Mouse (Mus musculus) limb, embryonic 14.5 days (tissue): ENCODE measurements at regions not wholly inside any gene's neighbourhood (a gene's known extent, or its start where the extent isn't known, plus 50 kb on each side); places are given as distances from the start of the nearest gene placed in this dataset.

Experiments used
- ATAC-seq: fragments of 200-750 bp; cut with Nextera tagmentation; 2 replicates; pipeline ENCODE4 v1.8.0; 2017; ENCODE audit warnings: low read depth, moderate number of reproducible peaks, moderate TSS enrichment; ENCODE audit not compliant: low FRiP score
- DNase-seq: peaks from one replicate; pipeline ENCODE4 v3.0.0-alpha.2; 2015; ENCODE audit warnings: low spot score
- H3K27ac ChIP-seq: fragments of 300-500 bp; sonication (generic); replicated peaks from 2 replicates; pipeline ENCODE4 v1.5.1; 2014; ENCODE audit warnings: low read depth, mild to moderate bottlenecking, low read length, moderate library complexity, mixed read lengths
- H3K27me3 ChIP-seq: fragments of 300-500 bp; sonication (generic); 2 replicates; pipeline ENCODE4 v1.6.1; 2014; ENCODE audit warnings: low read length, mixed read lengths; ENCODE audit not compliant: control insufficient read depth, insufficient read depth
- H3K36me3 ChIP-seq: fragments of 300-500 bp; sonication (generic); 2 replicates; pipeline ENCODE4 v1.6.1; 2014; ENCODE audit warnings: mild to moderate bottlenecking, low read length, moderate library complexity, mixed read lengths; ENCODE audit not compliant: control insufficient read depth, insufficient read depth
- H3K4me1 ChIP-seq: fragments of 300-500 bp; sonication (generic); 2 replicates; pipeline ENCODE4 v1.6.1; 2014; ENCODE audit warnings: antibody characterized with exemption, low read length, mixed read lengths; ENCODE audit not compliant: control insufficient read depth, insufficient read depth
- H3K4me2 ChIP-seq: fragments of 300-500 bp; sonication (generic); replicated peaks from 2 replicates; pipeline ENCODE4 v1.6.1; 2014; ENCODE audit warnings: low read depth, mild to moderate bottlenecking, low read length, moderate library complexity; ENCODE audit not compliant: severe bottlenecking
- H3K4me3 ChIP-seq: fragments of 300-500 bp; sonication (generic); replicated peaks from 2 replicates; pipeline ENCODE4 v1.5.1; 2014; ENCODE audit warnings: low read length
- H3K9ac ChIP-seq: fragments of 300-500 bp; sonication (generic); 2 replicates; pipeline ENCODE4 v1.6.1; 2014; ENCODE audit warnings: mild to moderate bottlenecking, low read depth, low read length, moderate library complexity; ENCODE audit not compliant: severe bottlenecking
- H3K9me3 ChIP-seq: fragments of 300-500 bp; sonication (generic); 2 replicates; pipeline ENCODE4 v1.6.1; 2016; ENCODE audit warnings: low read length; ENCODE audit not compliant: control insufficient read depth
- POLR2A ChIP-seq: fragments of 200-500 bp; IDR thresholded peaks from 2 replicates; pipeline ENCODE4 v1.8.0; 2012; ENCODE audit warnings: inconsistent platforms, mild to moderate bottlenecking, moderate library complexity, borderline replicate concordance; ENCODE audit not compliant: insufficient read depth, insufficient read length; ENCODE audit errors: extremely low read depth
- WGBS: fragments of 180-500 bp; shearing (Covaris S2); extraction: QIAGEN DNeasy Blood & Tissue Kit; methylation state at CpG from one replicate; pipeline ENCODE4 v1.1.7; 2014; 5-methylcytosine and 5-hydroxymethylcytosine counted together

GRCm38 (mm10) chr2:64706646-64707177, 318.1 kb downstream of the Grb14 start:
- H3K4me1 ChIP-seq: no peaks in the 10 kb centered on the region
- no peak overlapping the region for H3K4me3 ChIP-seq
- ATAC-seq: no peak
- no peaks in the 10 kb centered on the region for H3K36me3 ChIP-seq
- H3K9ac ChIP-seq: no peak overlapping the region
- WGBS: 81% methylated on average over 1 of the region's 1 CpGs
- H3K9me3 ChIP-seq: no peaks in the 10 kb centered on the region
- TF ChIP-seq POLR2A: no peak
- no peak overlapping the region for H3K27ac ChIP-seq
- H3K4me2 ChIP-seq: no peak overlapping the region
- H3K27me3 ChIP-seq: no peaks in the 10 kb centered on the region
- DNase-seq: no peak

- Histone ChIP-seq H3K36me3 (no peaks in the 10 kb centered on the region), H3K4me2 (no peak overlapping the region), H3K27me3 (no peaks in the 10 kb centered on the region), H3K4me3 (no peak overlapping the region), H3K27ac (no peak overlapping the region), H3K9ac (no peak overlapping the region), H3K4me1 (no peaks in the 10 kb centered on the region), H3K9me3 (no peaks in the 10 kb centered on the region)
- 69% methylated on average over 1 of the region's 1 CpGs for WGBS
- ATAC-seq (no peak), DNase-seq (no peak)
- TF ChIP-seq POLR2A: no peak
Observed at GRCm38 (mm10) chr2:64695974-64696373, 328.8 kb downstream of the Grb14 start.

GRCm38 (mm10) chr2:64691444-64691843, 333.3 kb downstream of the Grb14 start:
- Histone ChIP-seq H3K27me3 (no peaks in the 10 kb centered on the region), H3K9me3 (no peaks in the 10 kb centered on the region), H3K4me3 (no peak overlapping the region), H3K27ac (no peak overlapping the region), H3K4me2 (no peak overlapping the region), H3K4me1 (no peaks in the 10 kb centered on the region), H3K9ac (no peak overlapping the region), H3K36me3 (no peaks in the 10 kb centered on the region)
- WGBS: 87% methylated on average over 1 of the region's 1 CpGs
- no peak for DNase-seq
- no peak for TF ChIP-seq POLR2A
- no peak for ATAC-seq

GRCm38 (mm10) chr2:64690996-64691395, 333.8 kb downstream of the Grb14 start:
- ATAC-seq: no peak
- H3K9ac ChIP-seq: no peak overlapping the region
- no peak overlapping the region for H3K4me2 ChIP-seq
- DNase-seq: no peak
- H3K27me3 ChIP-seq: no peaks in the 10 kb centered on the region
- H3K4me1 ChIP-seq: no peaks in the 10 kb centered on the region
- no peaks in the 10 kb centered on the region for H3K36me3 ChIP-seq
- 82% methylated on average over 3 of the region's 3 CpGs for WGBS
- no peaks in the 10 kb centered on the region for H3K9me3 ChIP-seq
- no peak overlapping the region for H3K27ac ChIP-seq
- no peak overlapping the region for H3K4me3 ChIP-seq
- no peak for TF ChIP-seq POLR2A

GRCm38 (mm10) chr2:64686781-64687180, 338.0 kb downstream of the Grb14 start:
- no peak overlapping the region for H3K27ac ChIP-seq
- no peak overlapping the region for H3K9ac ChIP-seq
- H3K4me3 ChIP-seq: no peak overlapping the region
- no peak for TF ChIP-seq POLR2A
- no peaks in the 10 kb centered on the region for H3K9me3 ChIP-seq
- DNase-seq: no peak
- no peak for ATAC-seq
- no peak overlapping the region for H3K4me2 ChIP-seq
- H3K36me3 ChIP-seq: no peaks in the 10 kb centered on the region
- H3K27me3 ChIP-seq: no peaks in the 10 kb centered on the region
- WGBS: 75% methylated on average over 8 of the region's 8 CpGs
- H3K4me1 ChIP-seq: no peaks in the 10 kb centered on the region

GRCm38 (mm10) chr2:64649614-64650013, 375.2 kb downstream of the Grb14 start:
- H3K36me3 ChIP-seq: no peaks in the 10 kb centered on the region
- no peak overlapping the region for H3K4me2 ChIP-seq
- no peak overlapping the region for H3K27ac ChIP-seq
- no peaks in the 10 kb centered on the region for H3K27me3 ChIP-seq
- H3K4me3 ChIP-seq: no peak overlapping the region
- 78% methylated on average over 1 of the region's 1 CpGs for whole genome bisulfite sequencing
- DNase-seq (no peak), ATAC-seq (no peak)
- no peaks in the 10 kb centered on the region for H3K4me1 ChIP-seq
- no peak for TF ChIP-seq POLR2A
- H3K9me3 ChIP-seq: no peaks in the 10 kb centered on the region
- no peak overlapping the region for H3K9ac ChIP-seq
